Mouse (Mus musculus) thymus, adult 2 months (tissue): ENCODE data around the gene Ankrd39. TPM values are rescaled to one million over a fixed set of nuclear protein-coding genes. Genes with fewer than 3 reads are reported as not detected.

Experiments used
- DNase-seq: peaks from one replicate; pipeline ENCODE4 v3.0.0; 2021
- H3K27ac ChIP-seq: fragments of 200-500 bp; 2 replicates; pipeline ENCODE4 v1.5.1; 2012; ENCODE audit warnings: low read length, control low read depth; ENCODE audit not compliant: control insufficient read depth, insufficient read depth
- H3K27me3 ChIP-seq: fragments of 200-500 bp; 2 replicates; pipeline ENCODE4 v1.6.1; 2012; ENCODE audit warnings: mild to moderate bottlenecking, low read length, moderate library complexity, mixed read lengths; ENCODE audit not compliant: control insufficient read depth, insufficient read depth
- H3K36me3 ChIP-seq: fragments of 200-500 bp; 2 replicates; pipeline ENCODE4 v1.6.1; 2012; ENCODE audit warnings: mild to moderate bottlenecking, low read length, moderate library complexity; ENCODE audit not compliant: control insufficient read depth, insufficient read depth
- H3K4me1 ChIP-seq: fragments of 200-500 bp; replicated peaks from 2 replicates; pipeline ENCODE4 v1.6.1; 2012; ENCODE audit warnings: low read length; ENCODE audit not compliant: control insufficient read depth, insufficient read depth
- H3K4me3 ChIP-seq: fragments of 200-500 bp; 2 replicates; pipeline ENCODE4 v1.5.1; 2012; ENCODE audit warnings: mild to moderate bottlenecking, low read length, control low read depth, moderate library complexity; ENCODE audit not compliant: control insufficient read depth, insufficient read depth
- CTCF ChIP-seq: fragments of 200-500 bp; IDR thresholded peaks from 2 replicates; pipeline ENCODE4 v1.5.1; 2012; ENCODE audit warnings: mild to moderate bottlenecking, control low read depth, low read length, moderate library complexity, borderline replicate concordance; ENCODE audit not compliant: control insufficient read depth, poor library complexity, insufficient read depth; ENCODE audit errors: extremely low read depth
- POLR2A ChIP-seq: fragments of 200-500 bp; IDR thresholded peaks from 2 replicates; pipeline ENCODE4 v1.6.1; 2012; ENCODE audit warnings: mild to moderate bottlenecking, low read length, control low read depth, moderate library complexity; ENCODE audit not compliant: control insufficient read depth, poor library complexity, insufficient read depth; ENCODE audit errors: extremely low read depth
- WGBS: fragments of 180-500 bp; shearing (Covaris S2); methylation state at CpG from one replicate; pipeline ENCODE4 v1.1.7; 2018; 5-methylcytosine and 5-hydroxymethylcytosine counted together
- polyA plus RNA-seq: library from polyadenylated mRNA; depleted of rRNA; stranded (reverse); fragments of >200 nt; gene quantifications from 2 replicates; pipeline ENCODE4 v1.2.3, GENCODE M21; 2012; rRNA removed

The Ankrd39 gene
- polyA plus RNA-seq: 48.4 and 51.8 TPM in 2 replicates

- peaks cover 5% of the 10 kb centered on the region for H3K4me1 ChIP-seq
- TF ChIP-seq CTCF (peak; percentile 87), POLR2A (peak; percentile 87)
- H3K4me3 ChIP-seq: peak within 1 kb of the TSS; percentile 77
- under 1% methylated on average over 43 of the region's 43 CpGs for WGBS
- no peak within 1 kb of the TSS for H3K27ac ChIP-seq
- H3K36me3 ChIP-seq: no peaks in the 10 kb centered on the region
- no peaks in the 10 kb centered on the region for H3K27me3 ChIP-seq
- peak; percentile 97 for DNase-seq
Observed at GRCm38 (mm10) chr1:36546888-36547471, at the start of gene Ankrd39. Ankrd39 (minus strand) TSS chr1:36547445.

GRCm38 (mm10) chr1:36596114-36596513 is 48.9 kb upstream of the Ankrd39 start:
- 83% methylated on average over 4 of the region's 4 CpGs for WGBS
- Histone ChIP-seq H3K27me3 (no peaks in the 10 kb centered on the region), H3K4me1 (peaks cover 49% of the 10 kb centered on the region)

GRCm38 (mm10) chr1:36595167-36595931 is 48.1 kb upstream of the Ankrd39 start:
- WGBS: 26% methylated on average over 10 of the region's 10 CpGs
- Histone ChIP-seq H3K4me3 (no peak overlapping the region), H3K27ac (peak overlapping the region; percentile 68), H3K4me1 (peaks cover 56% of the 10 kb centered on the region), H3K27me3 (no peaks in the 10 kb centered on the region), H3K36me3 (no peaks in the 10 kb centered on the region)
- peak; percentile 48 for DNase-seq
- TF ChIP-seq POLR2A (no peak), CTCF (no peak)

More at GRCm38 (mm10) chr1:36596114-36596513, 48.9 kb upstream of the Ankrd39 start:
- Histone ChIP-seq H3K4me3 (no peak overlapping the region), H3K27ac (no peak overlapping the region), H3K36me3 (no peaks in the 10 kb centered on the region)
- TF ChIP-seq POLR2A (no peak), CTCF (no peak)
- DNase-seq: no peak

- no peak overlapping the region for H3K27ac ChIP-seq
- DNase-seq: no peak
- no peaks in the 10 kb centered on the region for H3K36me3 ChIP-seq
- H3K4me1 ChIP-seq: peaks cover 73% of the 10 kb centered on the region
- TF ChIP-seq POLR2A (no peak), CTCF (no peak)
- whole genome bisulfite sequencing: 40% methylated on average over 1 of the region's 1 CpGs
- no peaks in the 10 kb centered on the region for H3K27me3 ChIP-seq
- H3K4me3 ChIP-seq: no peak overlapping the region
Observed at GRCm38 (mm10) chr1:36593099-36593498, 45.9 kb upstream of the Ankrd39 start.

GRCm38 (mm10) chr1:36591408-36591807 is 44.2 kb upstream of the Ankrd39 start:
- Histone ChIP-seq H3K4me1 (peaks cover 68% of the 10 kb centered on the region), H3K27me3 (no peaks in the 10 kb centered on the region), H3K27ac (peak overlapping the region; percentile 43; the same call in 1 of the 2 replicates), H3K4me3 (0 out of 2 replicates have a peak overlapping the region, but pooled peaks have one; percentile 7), H3K36me3 (no peaks in the 10 kb centered on the region)
- 3% methylated on average over 2 of the region's 2 CpGs for WGBS
- peak; percentile 42 for DNase-seq
- TF ChIP-seq CTCF: no peak
- TF ChIP-seq POLR2A: no peak

GRCm38 (mm10) chr1:36590664-36591063 is 43.4 kb upstream of the Ankrd39 start:
- Histone ChIP-seq H3K27ac (no peak overlapping the region), H3K4me3 (no peak overlapping the region), H3K36me3 (no peaks in the 10 kb centered on the region), H3K4me1 (peaks cover 60% of the 10 kb centered on the region), H3K27me3 (no peaks in the 10 kb centered on the region)
- 59% methylated on average over 9 of the region's 9 CpGs for WGBS
- TF ChIP-seq POLR2A (no peak), CTCF (no peak)
- no peak for DNase-seq

GRCm38 (mm10) chr1:36589486-36589885 is 42.2 kb upstream of the Ankrd39 start:
- DNase-seq: no peak
- no peak overlapping the region for H3K27ac ChIP-seq

More at GRCm38 (mm10) chr1:36589486-36589885, 42.2 kb upstream of the Ankrd39 start:
- Histone ChIP-seq H3K4me1 (peaks cover 54% of the 10 kb centered on the region), H3K27me3 (no peaks in the 10 kb centered on the region), H3K36me3 (no peaks in the 10 kb centered on the region), H3K4me3 (no peak overlapping the region)
- TF ChIP-seq POLR2A (no peak), CTCF (no peak)
- WGBS: 89% methylated on average over 6 of the region's 6 CpGs
